Mouse (Mus musculus) gastrocnemius, adult 18-20 months (tissue): ENCODE measurements around the gene Rapgefl1. TPM values are rescaled to one million over a fixed set of nuclear protein-coding genes. Genes with fewer than 3 reads are reported as not detected.

Source experiments
- DNase-seq: peaks from one replicate; pipeline ENCODE4 v3.0.0; 2021; ENCODE audit warnings: low spot score
- long read RNA-seq, 2 experiments: library from polyadenylated mRNA; stranded (forward); transcript quantifications; one replicate each; pipeline ENCODE4 v2.0.0; 2021
- total RNA-seq, 2 experiments: library from RNA; stranded (reverse); gene quantifications; 2 replicates each; pipeline ENCODE4 v1.2.3; 2021

Rapgefl1 gene
- total RNA-seq: under 1 TPM; 0.09 to 0.14 TPM
- long read RNA-seq, experiment 1: 0 reads
- long read RNA-seq, experiment 2: 0 reads

DNA sequence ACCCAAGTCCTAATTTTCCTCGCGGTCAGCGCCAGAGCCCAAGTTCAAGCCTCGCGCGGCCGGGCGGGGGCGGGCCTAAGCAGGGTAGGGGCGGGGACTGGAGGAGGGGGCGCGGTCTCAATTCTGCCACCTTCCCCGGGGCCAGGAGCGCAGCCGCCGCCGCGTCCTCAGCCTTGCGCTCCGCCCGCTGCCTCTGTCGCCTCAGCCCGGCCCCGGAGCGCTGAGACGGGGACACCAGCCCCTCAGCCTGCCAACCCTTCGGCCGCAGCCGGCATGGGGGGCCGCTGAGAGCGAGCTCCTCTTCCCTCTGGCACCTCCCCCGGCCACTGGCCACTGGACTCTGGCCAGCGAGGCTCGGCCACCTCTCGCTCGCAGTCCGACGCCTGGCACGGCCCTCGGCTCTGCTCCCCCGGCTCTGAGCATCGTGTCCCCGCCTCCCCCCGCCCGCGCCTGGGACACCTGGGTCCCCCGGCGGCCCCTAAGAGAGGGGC is at the start of gene Rapgefl1:
Rapgefl1 (plus strand) TSS at position 135 of the 491 bp plus-strand sequence.
- DNase-seq: peak; percentile 78

- no peak for DNase-seq
These were observed 49.4 kb upstream of the Rapgefl1 start for GRCm38 (mm10) chr11:98787229-98787628.

GRCm38 (mm10) chr11:98787691-98788090 is 48.9 kb upstream of the Rapgefl1 start:
- DNase-seq: no peak

- DNase-seq: no peak
These were observed 48.4 kb upstream of the Rapgefl1 start for GRCm38 (mm10) chr11:98788139-98788538.

- peak; percentile 94 for DNase-seq
These were observed 47.9 kb upstream of the Rapgefl1 start for GRCm38 (mm10) chr11:98788550-98789218.

- DNase-seq: no peak
These were observed 47.3 kb upstream of the Rapgefl1 start for GRCm38 (mm10) chr11:98789219-98789807.

DNA sequence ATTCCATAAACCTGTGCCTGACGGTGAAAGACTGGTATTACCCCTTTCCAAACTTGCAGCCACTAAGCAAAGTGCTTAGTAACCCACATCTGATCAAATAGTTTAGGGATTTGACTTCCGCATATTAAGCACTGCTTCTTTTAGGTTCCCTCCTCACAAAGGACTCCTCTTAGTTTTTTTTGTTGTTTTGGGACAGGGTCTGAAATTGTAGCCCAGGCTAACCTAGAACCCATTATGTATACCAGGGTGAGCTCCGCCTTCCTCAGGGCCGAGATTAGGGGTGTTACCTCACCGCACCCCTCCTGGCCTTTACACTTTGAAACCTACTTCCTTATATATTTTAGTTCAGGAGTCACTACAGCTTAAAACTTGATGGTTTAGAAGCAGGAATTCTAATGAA is 46.8 kb upstream of the Rapgefl1 start:
- no peak for DNase-seq

- no peak for DNase-seq
These were observed 45.9 kb upstream of the Rapgefl1 start for GRCm38 (mm10) chr11:98790631-98791205.

- DNase-seq: no peak
These were observed 45.1 kb upstream of the Rapgefl1 start for GRCm38 (mm10) chr11:98791448-98791847.

DNA sequence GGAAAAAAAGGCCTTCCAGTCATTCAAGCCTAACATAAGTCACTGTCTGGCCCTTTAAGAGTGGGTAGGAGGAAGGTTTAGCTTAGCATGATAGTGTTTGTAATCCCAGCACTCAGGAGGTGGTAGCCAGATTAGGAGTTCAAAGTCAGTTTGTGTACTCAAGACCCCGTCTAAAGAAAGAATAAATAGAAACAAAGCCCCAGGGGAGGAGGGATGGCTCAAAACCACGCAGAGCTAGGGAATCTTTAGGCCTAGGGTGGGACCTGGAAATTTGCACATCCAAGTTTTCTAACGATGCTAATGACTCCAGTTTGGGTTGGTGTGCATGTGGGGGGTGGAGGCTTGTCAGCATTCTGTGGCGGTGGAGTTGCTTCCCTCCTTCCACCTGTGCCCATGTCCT is 44.5 kb upstream of the Rapgefl1 start:
- DNase-seq: no peak

DNA sequence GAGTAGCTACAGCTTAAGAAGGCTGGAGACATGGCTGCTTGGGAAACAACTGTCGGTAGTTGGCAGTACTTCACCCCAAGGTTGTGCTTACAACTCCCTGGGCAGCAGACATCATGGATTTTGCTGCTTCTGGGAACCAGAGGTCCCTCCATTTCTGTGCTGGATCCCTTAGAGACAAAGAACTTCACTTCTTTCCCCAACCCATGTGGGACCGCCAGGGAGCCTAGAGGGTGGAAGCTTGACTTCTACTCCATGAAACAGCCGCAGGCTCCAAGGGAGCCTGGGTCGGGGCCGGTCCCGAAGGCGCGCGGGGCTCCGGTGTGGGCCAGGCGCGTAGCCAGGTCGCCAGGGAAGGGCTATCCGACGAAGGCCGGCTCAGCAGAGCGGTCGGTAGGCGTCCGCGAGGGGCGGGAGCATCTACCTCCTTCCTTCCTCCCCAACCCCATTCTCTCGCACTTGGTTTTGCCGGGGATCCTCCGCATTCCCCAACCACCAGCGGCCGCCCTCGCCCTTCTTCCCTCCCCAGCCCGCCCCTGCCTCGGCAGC is 42.0 kb upstream of the Rapgefl1 start:
- peak; percentile 73 for DNase-seq

- peak; percentile 85 for DNase-seq
These were observed 41.4 kb upstream of the Rapgefl1 start, which contains the start of gene Msl1 for GRCm38 (mm10) chr11:98795015-98795713. Gene Msl1 (plus strand): TSS chr11:98795516.

DNA sequence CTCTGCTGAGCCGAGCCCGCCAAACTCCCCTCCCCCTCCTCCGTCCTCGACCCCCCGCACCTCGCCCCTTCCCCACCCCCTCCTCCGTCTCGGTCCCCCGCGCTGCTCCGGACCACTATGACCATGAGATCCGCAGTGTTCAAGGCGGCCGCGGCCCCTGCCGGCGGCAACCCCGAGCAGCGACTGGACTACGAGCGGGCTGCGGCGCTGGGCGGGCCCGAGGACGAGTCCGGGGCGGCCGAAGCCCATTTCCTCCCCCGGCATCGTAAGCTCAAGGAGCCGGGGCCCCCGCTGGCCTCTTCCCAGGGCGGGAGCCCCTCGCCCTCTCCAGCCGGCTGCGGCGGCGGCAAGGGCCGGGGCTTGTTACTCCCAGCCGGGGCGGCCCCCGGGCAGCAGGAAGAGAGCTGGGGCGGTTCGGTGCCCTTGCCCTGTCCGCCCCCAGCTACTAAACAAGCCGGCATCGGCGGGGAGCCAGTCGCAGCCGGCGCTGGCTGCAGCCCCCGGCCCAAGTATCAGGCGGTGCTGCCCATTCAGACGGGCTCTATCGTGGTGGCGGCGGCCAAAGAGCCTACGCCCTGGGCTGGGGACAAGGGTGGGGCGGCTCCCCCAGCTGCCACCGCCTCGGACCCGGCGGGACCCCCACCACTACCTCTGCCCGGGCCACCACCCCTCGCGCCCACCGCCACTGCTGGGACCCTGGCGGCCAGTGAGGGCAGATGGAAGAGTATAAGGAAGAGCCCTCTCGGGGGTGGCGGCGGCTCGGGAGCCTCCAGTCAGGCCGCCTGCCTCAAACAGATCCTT is 40.7 kb upstream of the Rapgefl1 start:
- DNase-seq: peak; percentile 50

DNA sequence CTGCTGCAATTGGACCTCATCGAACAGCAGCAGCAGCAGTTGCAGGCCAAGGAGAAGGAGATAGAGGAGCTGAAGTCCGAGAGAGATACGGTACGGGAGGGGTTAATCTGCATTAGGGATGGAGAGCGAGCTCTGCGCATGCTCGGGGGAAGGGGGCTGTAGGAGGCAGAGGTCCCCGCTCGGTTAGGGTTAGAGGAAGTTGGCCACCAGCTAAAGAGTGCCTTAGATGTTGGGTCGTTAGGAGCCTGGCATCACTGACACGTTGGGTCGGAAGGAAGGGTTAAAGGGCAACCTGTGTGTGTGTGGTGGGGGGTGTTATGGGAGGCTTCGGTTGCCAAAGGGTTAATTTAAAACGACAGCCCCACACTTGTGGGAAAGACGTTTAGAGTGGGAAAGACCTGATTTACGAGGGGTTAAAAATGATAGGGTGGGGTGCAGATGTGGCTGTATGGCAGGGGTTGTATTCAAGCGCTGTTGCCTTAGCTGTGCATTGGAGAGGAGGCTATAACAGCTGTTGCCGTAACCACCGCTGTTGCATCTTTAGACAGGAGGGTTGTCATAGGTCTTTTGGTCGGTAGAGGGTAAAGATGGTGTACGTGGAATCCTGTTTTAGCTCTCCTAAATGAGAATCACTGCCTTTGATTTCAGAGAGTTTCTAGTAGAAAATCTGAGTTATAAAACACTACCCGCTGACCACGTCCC is 39.9 kb upstream of the Rapgefl1 start:
- peak; percentile 44 for DNase-seq

- DNase-seq: peak; percentile 18
These were observed 39.3 kb upstream of the Rapgefl1 start for GRCm38 (mm10) chr11:98797306-98797705.

GRCm38 (mm10) chr11:98797909-98798308 is 38.7 kb upstream of the Rapgefl1 start:
- DNase-seq: no peak

DNA sequence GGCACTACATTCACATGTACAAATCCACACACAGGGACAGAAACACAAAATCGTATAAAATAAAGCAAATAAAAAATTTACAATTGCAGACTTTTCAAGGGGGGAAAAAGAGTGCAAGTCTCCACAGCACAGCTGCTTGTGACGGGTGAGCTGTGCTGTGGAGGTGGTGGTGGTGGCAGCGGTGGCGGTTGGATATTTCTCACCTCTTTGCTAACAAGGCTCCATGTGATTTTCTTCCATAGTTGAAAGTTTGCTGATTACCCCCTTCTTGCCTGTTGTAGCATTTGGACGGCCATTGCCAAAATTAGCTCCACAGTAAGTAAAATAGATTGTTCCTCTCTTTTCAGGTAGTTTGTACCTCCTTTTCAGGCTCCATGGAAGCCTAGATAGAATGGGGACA is 32.0 kb upstream of the Rapgefl1 start, which contains the start of gene Casc3:
Casc3 (plus strand) TSS at position 301 of the 400 bp plus-strand sequence.
- no peak for DNase-seq

GRCm38 (mm10) chr11:98808417-98808816 is 28.2 kb upstream of the Rapgefl1 start:
- DNase-seq: no peak

DNA sequence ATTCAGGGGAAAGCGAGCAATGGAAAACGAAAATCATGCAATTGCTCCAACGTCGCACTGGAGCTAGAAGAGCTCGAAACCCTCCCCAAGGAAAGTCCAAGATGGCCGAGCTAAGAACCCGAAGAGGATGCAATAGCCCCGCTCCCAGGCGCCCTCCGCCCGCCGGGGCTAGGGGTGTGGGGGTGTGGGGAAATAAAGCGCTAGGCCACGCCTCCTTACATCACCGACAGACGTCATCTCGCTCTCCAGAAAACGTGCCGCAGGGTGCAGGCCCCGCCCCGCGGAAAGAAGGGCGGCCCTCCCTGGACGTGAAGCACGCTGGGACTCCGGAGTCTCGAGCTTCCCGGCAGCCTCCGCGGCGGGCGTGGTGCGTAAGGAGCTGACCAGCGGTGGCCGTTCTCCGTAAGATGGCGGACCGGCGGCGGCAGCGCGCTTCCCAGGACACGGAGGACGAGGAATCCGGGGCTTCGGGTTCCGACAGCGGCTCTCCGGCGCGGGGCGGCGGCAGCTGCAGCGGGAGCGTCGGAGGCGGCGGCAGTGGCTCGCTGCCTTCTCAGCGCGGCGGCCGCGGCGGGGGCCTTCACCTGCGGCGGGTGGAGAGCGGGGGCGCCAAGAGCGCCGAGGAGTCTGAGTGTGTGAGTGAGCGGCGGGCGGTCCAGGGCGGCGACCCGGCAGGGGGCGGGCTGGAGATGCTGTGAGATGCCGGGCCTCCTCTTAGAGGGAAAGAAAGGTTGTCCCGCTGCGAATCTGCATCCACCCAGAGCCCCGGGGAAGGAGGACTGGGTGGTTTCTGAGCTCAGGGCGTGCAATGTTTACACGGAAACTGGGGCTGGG is 26.9 kb upstream of the Rapgefl1 start:
- peak; percentile 98 for DNase-seq
